Mouse (Mus musculus) C2C12 (cell line): ENCODE results near the gene Pemt.

ENCODE experiments used
- CEBPB ChIP-seq: IDR thresholded peaks from one replicate; pipeline ENCODE4 v1.6.1; 2011; ENCODE audit warnings: low read depth, mild to moderate bottlenecking, control low read depth, moderate library complexity
- CTCF ChIP-seq: IDR thresholded peaks from one replicate; pipeline ENCODE4 v1.5.1; 2011; ENCODE audit not compliant: control insufficient read depth, insufficient read depth, insufficient read length
- MYOG ChIP-seq: IDR thresholded peaks from one replicate; pipeline ENCODE4 v1.6.1; 2011; ENCODE audit not compliant: control insufficient read depth, insufficient read length; ENCODE audit errors: extremely low read depth
- USF1 ChIP-seq: IDR thresholded peaks from one replicate; pipeline ENCODE4 v1.6.1; 2011; ENCODE audit warnings: low read depth, mild to moderate bottlenecking, control low read depth, moderate library complexity

GRCm38 (mm10) chr11:60088947-60089346 is 42.7 kb upstream of the Pemt start:
- TF ChIP-seq CTCF (no peak), CEBPB (no peak), USF1 (no peak), MYOG (no peak)
